Mouse (Mus musculus) heart, adult 2 months (tissue): ENCODE data around the gene Sh3bgrl3.
A peak's percentile ranks its signal among the peaks of the same experiment; 100 is the strongest.

Experiments
- CTCF ChIP-seq: fragments of 200-600 bp; IDR thresholded peaks from 2 replicates; pipeline ENCODE4 v1.8.1; 2022; ENCODE audit warnings: antibody characterized with exemption, mild to moderate bottlenecking, moderate library complexity
- EP300 ChIP-seq: fragments of 200-500 bp; IDR thresholded peaks from 2 replicates; pipeline ENCODE4 v1.6.1; 2011; ENCODE audit warnings: low read depth, low read length, control low read depth; ENCODE audit not compliant: insufficient read depth
- POLR2A ChIP-seq: fragments of 200-500 bp; IDR thresholded peaks from 2 replicates; pipeline ENCODE4 v1.6.1; 2011; ENCODE audit warnings: mild to moderate bottlenecking, low read depth, low read length, control low read depth; ENCODE audit not compliant: insufficient read depth

- TF ChIP-seq CTCF = peak; percentile 34
- no peak for TF ChIP-seq POLR2A
- TF ChIP-seq EP300 = no peak
These were observed 10.3 kb upstream of the Sh3bgrl3 start for GRCm38 (mm10) chr4:134138857-134139256.
